Mouse (Mus musculus): ENCODE results near the gene Gata2.

DNA sequence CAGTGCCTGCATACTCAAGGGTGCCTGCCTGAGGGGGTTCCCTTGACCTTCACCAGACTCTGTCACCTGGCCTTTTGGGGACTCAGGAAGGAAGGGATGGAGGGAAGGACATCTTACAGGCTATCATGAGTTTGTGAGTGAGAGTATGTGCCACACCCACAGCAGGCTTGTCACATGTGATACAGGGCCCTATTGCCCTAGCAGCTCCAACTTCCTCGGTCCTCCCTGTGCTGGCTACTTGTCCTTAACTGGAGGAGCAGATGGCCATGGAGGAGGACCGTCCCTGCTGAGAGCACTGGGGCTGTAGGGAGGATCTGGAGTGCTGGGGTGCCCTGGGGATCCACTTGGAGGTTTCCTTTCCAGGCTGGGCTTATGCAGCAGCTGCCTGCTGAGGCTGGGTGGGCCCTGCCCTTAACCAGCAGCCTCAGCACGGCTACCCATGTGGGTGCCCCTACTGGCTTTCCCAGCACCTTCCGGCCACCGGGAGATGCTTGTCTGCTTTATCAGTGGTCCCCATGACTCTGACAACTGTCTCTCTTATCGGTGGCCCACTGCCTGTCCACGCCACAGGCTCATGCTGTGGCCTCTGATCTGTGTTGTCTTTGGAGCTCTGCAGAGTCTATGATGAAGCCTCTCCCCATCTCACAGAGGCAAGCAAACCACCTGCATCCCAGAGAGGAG is 58.2 kb downstream of the Gata2 start:
- no peak for TF ChIP-seq CTCF (IDR thresholded peaks at IDR 0.05; ENCODE audit: insufficient read depth, low read depth, low read length)
- TF ChIP-seq POLR2A (IDR thresholded peaks at IDR 0.05; ENCODE audit: insufficient read depth, low read depth, low read length), result no peak

Measured in olfactory bulb, adult 2 months (tissue).